Mouse (Mus musculus) neural tube, embryonic 14.5 days (tissue): ENCODE measurements at regions not wholly inside any gene's neighbourhood (a gene's known extent, or its start where the extent isn't known, plus 50 kb on each side); places are given as distances from the start of the nearest gene placed in this dataset.

Experiments
- ATAC-seq: fragments of 200-750 bp; cut with Nextera tagmentation; 2 replicates; pipeline ENCODE4 v1.8.0; 2017; ENCODE audit warnings: low read depth, mild to moderate bottlenecking, moderate TSS enrichment, moderate library complexity
- H3K27ac ChIP-seq: fragments of 300-500 bp; sonication (generic); 2 replicates; pipeline ENCODE4 v1.5.1; 2014; ENCODE audit warnings: low read depth, mild to moderate bottlenecking, control low read depth, low read length, moderate library complexity, mixed read lengths
- H3K27me3 ChIP-seq: fragments of 300-500 bp; sonication (generic); 2 replicates; pipeline ENCODE4 v1.6.1; 2014; ENCODE audit warnings: low read length; ENCODE audit not compliant: control insufficient read depth, insufficient read depth
- H3K36me3 ChIP-seq: fragments of 300-500 bp; sonication (generic); 2 replicates; pipeline ENCODE4 v1.6.1; 2014; ENCODE audit warnings: low read length, mixed read lengths; ENCODE audit not compliant: control insufficient read depth, insufficient read depth
- H3K4me1 ChIP-seq: fragments of 300-500 bp; sonication (generic); 2 replicates; pipeline ENCODE4 v1.6.1; 2014; ENCODE audit warnings: low read length; ENCODE audit not compliant: control insufficient read depth, insufficient read depth
- H3K4me2 ChIP-seq: fragments of 300-500 bp; sonication (generic); 2 replicates; pipeline ENCODE4 v1.6.1; 2014; ENCODE audit warnings: mild to moderate bottlenecking, low read depth, low read length, control low read depth
- H3K4me3 ChIP-seq: fragments of 300-500 bp; sonication (generic); 2 replicates; pipeline ENCODE4 v1.5.1; 2014; ENCODE audit warnings: low read depth, low read length, control low read depth, mixed read lengths
- H3K9ac ChIP-seq: fragments of 300-500 bp; sonication (generic); replicated peaks from 2 replicates; pipeline ENCODE4 v1.6.1; 2014; ENCODE audit warnings: low read depth, mild to moderate bottlenecking, control low read depth, low read length, mixed read lengths
- H3K9me3 ChIP-seq: fragments of 300-500 bp; sonication (generic); 2 replicates; pipeline ENCODE4 v1.6.1; 2016; ENCODE audit warnings: low read length; ENCODE audit not compliant: control insufficient read depth
- WGBS: fragments of 180-500 bp; shearing (Covaris S2); extraction: QIAGEN DNeasy Blood & Tissue Kit; methylation state at CpG from one replicate; pipeline ENCODE4 v1.1.7; 2014; 5-methylcytosine and 5-hydroxymethylcytosine counted together

DNA sequence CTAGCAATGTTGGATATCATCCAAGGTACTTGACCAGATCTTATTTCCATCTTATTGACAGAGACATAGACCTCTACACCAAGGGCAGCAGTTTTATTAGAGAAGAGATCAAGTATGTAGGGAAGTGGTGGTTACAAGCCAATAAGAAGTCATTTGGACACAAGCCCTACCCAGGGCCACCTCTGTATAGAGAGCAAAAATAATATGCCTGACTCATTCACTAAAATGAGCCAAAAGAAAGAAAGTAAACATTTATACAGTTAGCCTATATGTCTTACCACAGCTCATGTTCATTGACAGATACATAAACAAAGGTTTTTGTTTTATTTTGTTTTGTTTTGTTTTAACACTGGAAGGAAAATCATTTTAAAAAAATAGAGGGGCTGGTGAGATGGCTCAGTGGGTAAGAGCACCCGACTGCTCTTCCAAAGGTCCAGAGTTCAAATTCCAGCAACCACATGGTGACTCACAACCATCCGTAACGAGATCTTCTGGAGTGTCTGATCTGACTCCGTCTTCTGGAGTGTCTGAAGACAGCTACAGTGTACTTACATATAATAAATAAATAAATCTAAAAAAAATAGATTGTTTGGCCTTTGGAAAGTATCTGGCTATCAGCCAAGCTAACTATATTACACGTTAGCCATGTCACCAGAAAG lies 76.9 kb downstream of the Rlim start:
- H3K9me3 ChIP-seq, result no peaks in the 10 kb centered on the region
- no peak overlapping the region for H3K4me2 ChIP-seq
- H3K9ac ChIP-seq, result no peak overlapping the region
- no peak overlapping the region for H3K4me3 ChIP-seq
- H3K27ac ChIP-seq, result no peak overlapping the region
- ATAC-seq, result no peak
- 86% methylated on average over 5 of the region's 5 CpGs for WGBS
- no peaks in the 10 kb centered on the region for H3K27me3 ChIP-seq
- H3K4me1 ChIP-seq, result no peaks in the 10 kb centered on the region
- H3K36me3 ChIP-seq, result no peaks in the 10 kb centered on the region

DNA sequence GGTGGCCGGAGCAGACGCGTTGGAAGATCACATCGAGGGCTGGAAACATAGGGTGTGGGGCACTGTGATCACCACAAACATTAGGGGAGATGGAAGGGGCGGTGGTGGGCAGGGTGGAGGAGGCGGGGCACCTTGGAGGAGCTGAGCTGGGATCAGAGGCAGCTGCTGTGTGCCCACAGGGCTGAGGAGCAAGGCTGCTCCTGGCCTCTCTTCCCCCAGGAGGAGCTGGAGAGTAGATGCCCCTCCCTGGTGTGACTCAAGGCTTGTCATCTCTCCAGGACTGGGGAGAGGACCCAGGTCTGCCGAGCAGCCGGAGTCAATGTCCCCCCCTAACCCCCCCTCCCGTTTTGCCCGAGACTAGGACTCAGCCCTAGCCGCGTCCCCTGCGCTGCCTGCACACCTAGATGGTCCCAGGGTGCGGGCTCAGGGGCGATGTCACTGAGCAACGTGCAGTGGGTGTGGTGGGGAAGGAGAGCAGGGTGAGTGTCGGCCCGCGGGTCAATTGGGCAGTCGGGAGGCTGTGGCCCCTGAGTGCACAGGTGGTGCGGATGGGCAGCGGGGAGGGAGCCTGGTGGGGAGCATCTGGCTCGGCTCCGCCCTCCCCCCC lies 57.6 kb upstream of the Slc16a2 start:
- Histone ChIP-seq H3K4me2 (peak overlapping the region; percentile 30), H3K9ac (no peak overlapping the region), H3K27ac (no peak overlapping the region), H3K4me1 (no peaks in the 10 kb centered on the region), H3K4me3 (no peak overlapping the region), H3K27me3 (0 out of 2 replicates have a peak, but pooled peaks cover 4% of the 10 kb centered on the region), H3K9me3 (no peaks in the 10 kb centered on the region), H3K36me3 (no peaks in the 10 kb centered on the region)
- no peak for ATAC-seq
- WGBS, result 30% methylated on average over 21 of the region's 24 CpGs
